Mouse (Mus musculus) adrenal gland, postnatal 10 days (tissue): ENCODE measurements around the gene Grm7. TPM values are rescaled to one million over a fixed set of nuclear protein-coding genes. Genes with fewer than 3 reads are reported as not detected.

Source experiments
- DNase-seq: peaks from one replicate; pipeline ENCODE4 v3.0.0; 2021; ENCODE audit warnings: mixed read lengths
- total RNA-seq, 2 experiments: library from RNA; stranded (reverse); gene quantifications; 2 replicates each; pipeline ENCODE4 v1.2.3; 2021

Grm7 gene
- total RNA-seq, 2 experiments from 2014 or later, result 0.90 to 1.5 TPM

- no peak for DNase-seq
Observed at GRCm38 (mm10) chr6:110982013-110982412, 336.6 kb downstream of the Grm7 start.

GRCm38 (mm10) chr6:111039099-111039498 is 393.7 kb downstream of the Grm7 start:
- no peak for DNase-seq

- DNase-seq, result no peak
Observed at GRCm38 (mm10) chr6:111045896-111046295, 400.5 kb downstream of the Grm7 start.

GRCm38 (mm10) chr6:111049247-111049646 is 403.9 kb downstream of the Grm7 start:
- no peak for DNase-seq

GRCm38 (mm10) chr6:111054001-111054975 is 408.9 kb downstream of the Grm7 start:
- no peak for DNase-seq

GRCm38 (mm10) chr6:111057798-111058197 is 412.4 kb downstream of the Grm7 start:
- DNase-seq, result no peak

- DNase-seq, result no peak
Observed at GRCm38 (mm10) chr6:111060004-111060403, 414.6 kb downstream of the Grm7 start.

- DNase-seq, result no peak
Observed at GRCm38 (mm10) chr6:111084569-111084968, 439.2 kb downstream of the Grm7 start.

GRCm38 (mm10) chr6:111094818-111095217 is 449.4 kb downstream of the Grm7 start:
- DNase-seq, result no peak

- peak; percentile 1 for DNase-seq
Observed at GRCm38 (mm10) chr6:111105485-111105884, 460.1 kb downstream of the Grm7 start.

GRCm38 (mm10) chr6:111161037-111161436 is 515.7 kb downstream of the Grm7 start:
- DNase-seq, result no peak

- DNase-seq, result no peak
Observed at GRCm38 (mm10) chr6:111195333-111195732, 550.0 kb downstream of the Grm7 start.

GRCm38 (mm10) chr6:111221083-111221729 is 575.8 kb downstream of the Grm7 start:
- no peak for DNase-seq

- DNase-seq, result no peak
Observed at GRCm38 (mm10) chr6:111255215-111255614, 609.8 kb downstream of the Grm7 start.

GRCm38 (mm10) chr6:111256939-111257338 is 611.6 kb downstream of the Grm7 start:
- DNase-seq, result no peak

GRCm38 (mm10) chr6:111258256-111258655 is 612.9 kb downstream of the Grm7 start:
- DNase-seq, result no peak

- no peak for DNase-seq
Observed at GRCm38 (mm10) chr6:111261181-111261580, 615.8 kb downstream of the Grm7 start.

GRCm38 (mm10) chr6:111276657-111277056 is 631.3 kb downstream of the Grm7 start:
- DNase-seq, result no peak

- DNase-seq, result no peak
Observed at GRCm38 (mm10) chr6:111278516-111278915, 633.1 kb downstream of the Grm7 start.

- no peak for DNase-seq
Observed at GRCm38 (mm10) chr6:111293505-111294001, 648.2 kb downstream of the Grm7 start.

GRCm38 (mm10) chr6:111303912-111304555 is 658.7 kb downstream of the Grm7 start:
- DNase-seq, result no peak

GRCm38 (mm10) chr6:111361681-111362080 is 716.3 kb downstream of the Grm7 start:
- no peak for DNase-seq

GRCm38 (mm10) chr6:111368111-111368510 is 722.7 kb downstream of the Grm7 start:
- no peak for DNase-seq
